Mouse (Mus musculus): ENCODE results near the gene Zfp605. TPM values are rescaled to one million over a fixed set of nuclear protein-coding genes. Genes with fewer than 3 reads are reported as not detected.

Zfp605 gene
- polyA plus RNA-seq (2012): 0.37 and 0.67 TPM in 2 replicates

GRCm38 (mm10) chr5:110109991-110110441, at the start of gene Zfp605:
Zfp605 (plus strand) TSS chr5:110110092.

GRCm38 (mm10) chr5:110072413-110072812, 37.5 kb upstream of the Zfp605 start, which contains the start of gene Gm17655:
Gm17655 (minus strand) TSS chr5:110072513.

GRCm38 (mm10) chr5:110094030-110094846, 15.7 kb upstream of the Zfp605 start, which contains the start of gene Gm35315:
Gm35315 (minus strand) TSS chr5:110094420.

GRCm38 (mm10) chr5:110099656-110100580, 10.0 kb upstream of the Zfp605 start, which contains the start of gene Plcxd1:
Plcxd1 (plus strand) TSS chr5:110099969.

GRCm38 (mm10) chr5:110107581-110108304, 2.1 kb upstream of the Zfp605 start, which contains the start of gene Gtpbp6:
Gtpbp6 (minus strand) TSS chr5:110108197.

GRCm38 (mm10) chr5:110135293-110136086, 25.6 kb downstream of the Zfp605 start, which contains the start of gene Chfr:
Chfr (plus strand) TSS chr5:110135842.

GRCm38 (mm10) chr5:110176362-110177020, 66.6 kb downstream of the Zfp605 start, which contains the start of gene Golga3:
Golga3 (plus strand) TSS chr5:110176701.

Other genes starting within 250 kb of the Zfp605 start
- gene Gm15446, start 186.7 kb upstream of the Zfp605 start, polyA plus RNA-seq (2012): 0.28 and 0.30 TPM in 2 replicates
- 0.65 and 1.6 TPM in 2 replicates for gene Zfp932, start 113.6 kb upstream of the Zfp605 start, polyA plus RNA-seq (2012)
- gene Gm17655, start 37.6 kb upstream of the Zfp605 start, polyA plus RNA-seq (2012): 0.09 TPM in 1 of 2 replicates, not detected in the other
- gene Gm35315, start 15.7 kb upstream of the Zfp605 start, polyA plus RNA-seq (2012): 0.03 TPM in 1 of 2 replicates, not detected in the other
- gene Plcxd1, start 10.1 kb upstream of the Zfp605 start, polyA plus RNA-seq (2012): 0.08 and 0.09 TPM in 2 replicates
- 86.3 and 108 TPM in 2 replicates for gene Gtpbp6, start 1.9 kb upstream of the Zfp605 start, polyA plus RNA-seq (2012)
- 43.5 and 55.3 TPM in 2 replicates for gene Chfr, start 25.8 kb downstream of the Zfp605 start, polyA plus RNA-seq (2012)
- gene Golga3, start 66.6 kb downstream of the Zfp605 start, polyA plus RNA-seq (2012): 3.3 and 3.5 TPM in 2 replicates
- gene Ankle2, start 120.9 kb downstream of the Zfp605 start, polyA plus RNA-seq (2012): 14.0 and 15.1 TPM in 2 replicates
- gene Pgam5, start 159.8 kb downstream of the Zfp605 start, polyA plus RNA-seq (2012): 11.6 and 13.4 TPM in 2 replicates
- gene Pxmp2, start 176.1 kb downstream of the Zfp605 start, polyA plus RNA-seq (2012): 12.7 and 13.9 TPM in 2 replicates
- 15.1 and 23.6 TPM in 2 replicates for gene Pole, start 176.2 kb downstream of the Zfp605 start, polyA plus RNA-seq (2012)
- not detected in 2 replicates for gene P2rx2, start 233.1 kb downstream of the Zfp605 start, polyA plus RNA-seq (2012)
- not detected in 2 replicates for gene Lrcol1, start 234.6 kb downstream of the Zfp605 start, polyA plus RNA-seq (2012)

All from megakaryocyte-erythroid progenitor cell, adult 5 weeks (primary cell).